Mouse (Mus musculus) liver, embryonic 12.5 days (tissue): Measurements from ENCODE around the gene Ttc28. TPM values are rescaled to one million over a fixed set of nuclear protein-coding genes. Genes with fewer than 3 reads are reported as not detected.

Experiments
- ATAC-seq: fragments of 200-750 bp; cut with Nextera tagmentation; 2 replicates; pipeline ENCODE4 v1.8.0; 2017; ENCODE audit warnings: moderate number of reproducible peaks, mild to moderate bottlenecking, moderate library complexity
- H3K27ac ChIP-seq: fragments of 300-500 bp; sonication (generic); 2 replicates; pipeline ENCODE4 v1.5.1; 2016; ENCODE audit warnings: mild to moderate bottlenecking
- H3K27me3 ChIP-seq: fragments of 300-500 bp; sonication (generic); replicated peaks from 2 replicates; pipeline ENCODE4 v1.6.1; 2016; ENCODE audit warnings: mild to moderate bottlenecking, moderate library complexity
- H3K36me3 ChIP-seq: fragments of 300-500 bp; sonication (generic); 2 replicates; pipeline ENCODE4 v1.6.1; 2016; ENCODE audit warnings: mild to moderate bottlenecking, moderate library complexity
- H3K4me1 ChIP-seq: fragments of 300-500 bp; sonication (generic); 2 replicates; pipeline ENCODE4 v1.6.1; 2016
- H3K4me2 ChIP-seq: fragments of 300-500 bp; sonication (generic); 2 replicates; pipeline ENCODE4 v1.6.1; 2016; ENCODE audit warnings: mild to moderate bottlenecking, moderate library complexity
- H3K4me3 ChIP-seq: fragments of 300-500 bp; sonication (generic); 2 replicates; pipeline ENCODE4 v1.5.1; 2016; ENCODE audit warnings: mild to moderate bottlenecking, moderate library complexity
- H3K9ac ChIP-seq: fragments of 300-500 bp; sonication (generic); 2 replicates; pipeline ENCODE4 v1.6.1; 2016; ENCODE audit warnings: mild to moderate bottlenecking, moderate library complexity
- H3K9me3 ChIP-seq: fragments of 300-500 bp; sonication (generic); replicated peaks from 2 replicates; pipeline ENCODE4 v1.6.1; 2016; ENCODE audit warnings: mild to moderate bottlenecking, moderate library complexity
- WGBS: fragments of 180-500 bp; shearing (Covaris S2); methylation state at CpG from one replicate; pipeline ENCODE4 v1.1.7; 2016; ENCODE audit not compliant: insufficient replicate concordance; 5-methylcytosine and 5-hydroxymethylcytosine counted together
- polyA plus RNA-seq: library from polyadenylated mRNA; unstranded; fragments of >200 nt; fragmentation: Nextera tagmentation; extraction: Ambion mirVana; gene quantifications from 2 replicates; pipeline ENCODE4 v1.2.1, GENCODE M21; 2016

The Ttc28 gene
- polyA plus RNA-seq, 1 experiment from 2014 or later: 1.8 TPM

DNA sequence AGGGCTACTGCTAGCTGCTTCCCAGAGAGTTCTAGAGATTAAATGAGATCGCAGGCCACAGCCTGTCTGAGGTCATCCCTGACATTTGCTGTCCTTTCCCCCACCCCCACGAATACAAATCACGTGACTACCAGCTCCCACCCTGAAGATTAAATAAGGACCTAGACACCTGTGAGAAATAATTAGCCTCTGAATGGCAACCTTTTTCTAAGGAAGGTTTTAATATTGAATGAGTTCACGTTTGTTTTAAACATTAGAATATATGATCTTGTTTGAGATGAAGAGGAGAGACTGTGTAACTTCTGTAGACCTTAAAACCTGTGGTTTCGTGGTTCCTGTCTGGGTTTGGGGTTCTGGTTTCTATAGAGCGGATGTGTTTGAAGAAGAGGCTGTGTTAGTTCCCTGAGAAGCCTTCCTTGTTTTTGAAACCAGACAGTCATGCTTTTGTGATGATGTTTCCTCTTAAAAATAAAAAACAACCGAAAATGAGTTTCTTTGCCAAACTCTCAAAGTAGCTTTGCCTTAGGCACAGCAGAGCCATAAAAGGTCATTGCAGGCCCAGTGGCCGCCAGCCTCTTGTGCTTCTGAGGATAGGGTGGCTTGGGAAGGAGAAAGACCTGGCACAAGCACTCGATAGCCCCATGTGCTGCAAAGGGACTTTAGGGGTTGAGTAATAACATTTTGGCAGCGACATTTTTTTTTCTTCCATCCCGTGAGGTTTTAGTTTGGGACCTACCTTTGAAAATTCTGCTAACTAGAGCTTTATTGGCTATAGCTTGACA, 179.7 kb downstream of the Ttc28 start:
- WGBS: 31% methylated on average over 11 of the region's 11 CpGs
- no peaks in the 10 kb centered on the region for H3K36me3 ChIP-seq
- no peak overlapping the region for H3K4me3 ChIP-seq
- no peak overlapping the region for H3K9ac ChIP-seq
- H3K4me2 ChIP-seq: no peak overlapping the region
- no peaks in the 10 kb centered on the region for H3K9me3 ChIP-seq
- no peak overlapping the region for H3K27ac ChIP-seq
- no peaks in the 10 kb centered on the region; the same call in 1 of the 2 replicates for H3K27me3 ChIP-seq
- ATAC-seq: no peak
- peaks cover 9% of the 10 kb centered on the region for H3K4me1 ChIP-seq

DNA sequence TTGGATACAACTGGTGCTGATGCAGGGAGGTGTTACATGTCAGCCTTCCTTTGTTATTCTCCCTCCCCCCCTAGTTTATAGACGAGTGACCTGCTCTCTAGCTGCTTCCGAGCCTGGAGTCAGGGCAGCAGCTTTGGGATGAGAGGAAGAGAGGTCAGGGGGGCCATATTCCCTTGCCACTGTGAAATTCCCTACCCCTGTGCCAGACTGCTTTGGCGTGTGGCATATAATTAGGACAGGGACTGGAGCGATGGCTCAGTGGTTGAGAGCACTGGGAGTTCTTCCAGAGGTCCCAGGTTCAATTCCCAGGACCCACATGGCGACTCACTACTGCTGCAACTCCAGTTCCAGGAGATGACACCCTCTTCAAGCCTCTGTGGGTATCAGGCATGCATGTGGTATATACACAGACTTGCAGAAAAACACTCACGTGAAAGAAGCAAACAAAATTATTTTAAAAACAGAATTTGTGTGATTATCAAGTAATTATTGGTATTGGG, 180.7 kb downstream of the Ttc28 start:
- Histone ChIP-seq H3K9me3 (no peaks in the 10 kb centered on the region), H3K4me3 (no peak overlapping the region), H3K27me3 (no peaks in the 10 kb centered on the region; the same call in 1 of the 2 replicates), H3K36me3 (no peaks in the 10 kb centered on the region), H3K4me1 (peaks cover 9% of the 10 kb centered on the region), H3K27ac (no peak overlapping the region), H3K9ac (no peak overlapping the region), H3K4me2 (no peak overlapping the region)
- WGBS: 64% methylated on average over 6 of the region's 6 CpGs
- no peak for ATAC-seq

DNA sequence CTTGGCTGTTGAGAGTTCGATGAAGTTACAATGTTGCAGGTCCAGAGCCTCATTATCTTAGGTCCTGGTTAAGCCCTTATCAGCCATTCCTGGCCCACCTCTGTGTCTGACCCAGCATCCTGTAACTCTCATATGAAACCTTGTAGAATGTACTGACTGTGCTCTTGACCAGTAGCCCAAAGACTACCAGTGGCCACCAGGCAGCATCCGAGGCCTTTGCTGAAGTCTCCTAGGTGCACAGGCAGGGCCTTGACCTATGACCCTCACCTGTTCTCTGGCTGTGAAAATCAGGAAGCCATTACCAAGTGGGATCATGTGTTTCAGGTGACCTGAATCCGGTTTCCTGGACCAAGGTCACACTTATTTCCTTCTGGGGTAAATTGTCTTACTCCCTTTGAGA, 183.6 kb downstream of the Ttc28 start:
- H3K4me2 ChIP-seq: no peak overlapping the region
- WGBS: 60% methylated on average over 3 of the region's 3 CpGs

DNA sequence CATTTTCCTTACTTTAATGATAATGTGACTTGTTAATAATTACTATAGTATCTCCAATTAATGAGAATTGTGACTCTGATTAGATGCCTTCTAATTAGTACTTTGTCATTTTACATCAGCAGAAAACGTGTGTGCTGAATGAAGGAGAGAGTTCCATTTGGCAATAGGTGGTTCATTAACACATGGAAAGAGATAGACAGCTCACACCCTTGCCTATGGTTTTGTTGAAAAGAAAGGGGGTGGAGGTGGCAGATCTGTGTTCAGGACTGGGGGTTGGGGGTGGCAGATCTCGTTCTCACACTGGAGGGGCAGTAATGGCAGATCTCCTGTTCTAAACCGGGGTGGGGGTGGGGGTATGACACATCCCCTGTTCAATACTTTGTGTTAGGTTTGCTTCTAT, 184.4 kb downstream of the Ttc28 start:
- Histone ChIP-seq H3K27ac (no peak overlapping the region), H3K36me3 (no peaks in the 10 kb centered on the region), H3K4me1 (peaks cover 2% of the 10 kb centered on the region; the same call in 1 of the 2 replicates), H3K4me3 (no peak overlapping the region), H3K9me3 (no peaks in the 10 kb centered on the region), H3K4me2 (no peak overlapping the region), H3K27me3 (no peaks in the 10 kb centered on the region), H3K9ac (no peak overlapping the region)
- WGBS: 51% methylated on average over 3 of the region's 3 CpGs
- no peak for ATAC-seq

More for the DNA sequence above, 183.6 kb downstream of the Ttc28 start:
- H3K4me1 ChIP-seq: peaks cover 9% of the 10 kb centered on the region
- no peaks in the 10 kb centered on the region; the same call in 1 of the 2 replicates for H3K27me3 ChIP-seq
- no peaks in the 10 kb centered on the region for H3K9me3 ChIP-seq
- H3K36me3 ChIP-seq: no peaks in the 10 kb centered on the region
- H3K27ac ChIP-seq: no peak overlapping the region
- H3K9ac ChIP-seq: no peak overlapping the region
- no peak overlapping the region for H3K4me3 ChIP-seq
- no peak for ATAC-seq

DNA sequence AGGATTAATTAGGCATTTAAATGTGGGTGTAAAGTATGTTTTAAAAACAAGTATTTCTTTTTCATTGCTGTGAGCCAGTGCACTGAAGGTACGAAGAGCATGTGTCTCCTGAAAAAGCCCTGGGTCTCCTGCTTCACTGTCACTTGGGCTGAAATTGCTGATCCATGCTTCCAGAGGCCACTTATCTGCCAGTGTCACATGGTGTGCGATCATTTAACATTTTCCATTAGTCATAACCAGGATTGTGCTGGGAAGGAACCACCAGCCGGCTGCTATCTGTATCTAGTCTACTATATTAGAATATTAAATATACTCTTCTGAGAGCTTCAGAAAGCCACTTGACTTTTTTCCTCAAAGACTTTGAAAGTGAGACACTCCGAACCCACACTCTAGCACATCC, 186.2 kb downstream of the Ttc28 start:
- H3K4me1 ChIP-seq: no peaks in the 10 kb centered on the region
- H3K27me3 ChIP-seq: no peaks in the 10 kb centered on the region
- no peaks in the 10 kb centered on the region for H3K36me3 ChIP-seq
- H3K4me3 ChIP-seq: no peak overlapping the region
- no peaks in the 10 kb centered on the region for H3K9me3 ChIP-seq
- H3K27ac ChIP-seq: no peak overlapping the region
- no peak overlapping the region for H3K9ac ChIP-seq
- ATAC-seq: no peak
- 49% methylated on average over 4 of the region's 4 CpGs for WGBS
- H3K4me2 ChIP-seq: no peak overlapping the region

DNA sequence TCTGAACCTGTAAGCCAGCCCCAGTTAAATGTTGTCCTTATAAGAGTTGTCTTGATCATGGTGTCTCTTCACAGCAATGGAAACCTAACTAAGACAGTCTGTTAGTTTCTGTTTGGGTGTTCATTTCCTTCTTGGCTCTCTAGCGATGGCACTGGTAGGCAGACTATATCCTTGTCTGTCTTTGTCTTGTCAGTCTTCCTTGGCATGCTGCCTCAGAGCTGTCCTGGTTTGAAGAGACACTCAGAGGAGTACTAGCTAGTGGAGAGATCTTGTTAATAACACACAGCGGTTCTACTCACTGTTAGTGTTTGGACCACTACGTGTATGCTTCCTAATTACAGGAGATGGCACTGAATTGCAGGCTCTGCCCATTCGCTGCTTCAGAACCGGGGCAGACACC, 189.9 kb downstream of the Ttc28 start:
- no peak for ATAC-seq
- H3K4me1 ChIP-seq: peaks cover 6% of the 10 kb centered on the region; the same call in 1 of the 2 replicates
- 79% methylated on average over 5 of the region's 5 CpGs for WGBS

DNA sequence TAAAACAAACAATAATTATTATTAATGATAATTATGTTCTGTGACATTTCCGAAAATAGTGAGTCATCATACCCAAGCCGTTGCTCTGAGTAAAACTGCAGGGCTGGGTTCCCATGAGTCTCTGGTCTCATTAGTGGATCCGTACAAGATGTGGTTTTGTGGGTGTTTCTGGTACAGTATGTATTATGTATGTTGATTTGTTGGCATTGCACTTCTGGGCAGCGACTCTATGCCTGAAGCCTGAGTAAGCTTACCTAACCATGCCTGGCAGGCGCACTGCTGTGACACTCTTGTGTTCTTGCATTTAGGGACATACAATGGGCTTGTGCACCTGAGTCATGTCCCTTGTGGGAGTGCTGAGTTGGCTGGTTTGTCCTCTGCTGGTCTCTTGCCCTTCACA, 190.3 kb downstream of the Ttc28 start:
- Histone ChIP-seq H3K27ac (no peak overlapping the region), H3K36me3 (no peaks in the 10 kb centered on the region), H3K4me2 (no peak overlapping the region), H3K4me1 (peaks cover 6% of the 10 kb centered on the region; the same call in 1 of the 2 replicates), H3K4me3 (no peak overlapping the region), H3K9me3 (no peaks in the 10 kb centered on the region), H3K9ac (no peak overlapping the region), H3K27me3 (no peaks in the 10 kb centered on the region)
- no peak for ATAC-seq
- 72% methylated on average over 5 of the region's 5 CpGs for WGBS

More for the DNA sequence above, 189.9 kb downstream of the Ttc28 start:
- Histone ChIP-seq H3K27me3 (no peaks in the 10 kb centered on the region), H3K36me3 (no peaks in the 10 kb centered on the region), H3K27ac (no peak overlapping the region), H3K4me3 (no peak overlapping the region), H3K9me3 (no peaks in the 10 kb centered on the region), H3K4me2 (no peak overlapping the region), H3K9ac (no peak overlapping the region)

DNA sequence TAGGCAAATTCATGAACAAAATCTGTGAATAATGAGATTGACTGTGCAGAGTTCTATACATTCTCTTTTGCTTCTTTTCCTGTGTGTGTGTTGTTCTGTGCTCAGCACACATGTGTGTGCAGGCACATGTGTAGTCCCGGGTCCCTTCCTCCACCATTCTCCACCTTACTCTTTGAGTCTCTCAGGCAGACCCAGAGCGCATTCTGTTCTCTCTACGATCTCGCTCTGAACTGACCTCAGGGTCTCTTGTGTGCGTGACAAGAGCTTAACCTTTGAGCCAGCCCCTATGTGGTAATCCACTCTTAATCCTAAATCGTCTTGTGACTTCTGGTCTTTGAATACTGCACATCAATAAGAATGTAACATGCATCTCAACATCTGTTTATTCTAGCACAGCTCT, 190.8 kb downstream of the Ttc28 start:
- Histone ChIP-seq H3K4me3 (no peak overlapping the region), H3K27ac (no peak overlapping the region), H3K4me2 (no peak overlapping the region), H3K4me1 (peaks cover 6% of the 10 kb centered on the region; the same call in 1 of the 2 replicates), H3K9ac (no peak overlapping the region), H3K9me3 (no peaks in the 10 kb centered on the region), H3K27me3 (no peaks in the 10 kb centered on the region), H3K36me3 (no peaks in the 10 kb centered on the region)
- 61% methylated on average over 6 of the region's 6 CpGs for WGBS
- ATAC-seq: no peak

DNA sequence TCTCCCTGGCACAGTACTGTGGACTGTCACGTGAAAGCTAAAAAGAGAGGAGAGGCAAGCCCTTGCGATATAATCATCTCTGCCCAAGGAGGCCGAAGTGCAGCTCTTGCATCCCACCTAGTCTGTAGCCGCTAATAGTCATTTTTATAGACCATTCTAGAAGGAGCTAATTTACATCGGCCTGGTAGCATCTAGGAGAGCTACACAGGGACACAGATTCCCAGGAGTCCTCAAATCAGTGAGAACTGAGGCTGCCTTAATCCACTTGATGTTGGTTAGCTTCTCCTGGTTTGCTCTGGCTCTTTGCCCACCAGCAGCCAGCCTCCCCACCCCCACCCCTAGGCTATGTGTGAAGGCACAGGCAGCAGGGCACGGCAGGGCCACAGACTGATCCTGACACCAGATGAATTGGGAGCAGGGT, 193.7 kb downstream of the Ttc28 start:
- Histone ChIP-seq H3K27ac (no peak overlapping the region), H3K4me3 (no peak overlapping the region), H3K27me3 (no peaks in the 10 kb centered on the region), H3K9me3 (no peaks in the 10 kb centered on the region), H3K4me2 (no peak overlapping the region), H3K9ac (no peak overlapping the region), H3K4me1 (peaks cover 6% of the 10 kb centered on the region; the same call in 1 of the 2 replicates), H3K36me3 (no peaks in the 10 kb centered on the region)
- no peak for ATAC-seq
- 59% methylated on average over 6 of the region's 6 CpGs for WGBS

DNA sequence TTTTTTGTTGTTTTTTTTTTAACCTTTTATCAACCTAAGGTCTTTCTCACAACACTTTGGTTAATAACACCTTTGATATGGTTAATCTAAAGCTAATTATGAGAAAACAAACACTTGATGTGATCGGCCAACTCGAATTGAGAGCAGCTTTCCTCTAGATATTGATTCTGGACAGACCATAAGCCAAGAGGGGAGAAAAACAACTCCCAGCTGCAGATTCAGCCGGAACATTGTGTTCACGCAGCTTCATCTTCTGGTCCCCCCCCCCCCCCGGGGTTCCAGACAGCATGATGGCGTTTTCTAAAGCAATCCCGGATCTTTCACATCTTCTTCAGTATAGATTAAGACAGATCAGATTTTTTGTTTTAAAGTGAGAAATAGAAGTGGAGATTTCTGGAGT, 194.4 kb downstream of the Ttc28 start:
- no peak overlapping the region for H3K9ac ChIP-seq
- ATAC-seq: no peak
- H3K4me3 ChIP-seq: no peak overlapping the region
- H3K4me2 ChIP-seq: no peak overlapping the region
- H3K27ac ChIP-seq: no peak overlapping the region
- no peaks in the 10 kb centered on the region for H3K9me3 ChIP-seq
- no peaks in the 10 kb centered on the region for H3K27me3 ChIP-seq
- 59% methylated on average over 7 of the region's 7 CpGs for WGBS
- H3K36me3 ChIP-seq: no peaks in the 10 kb centered on the region
- peaks cover 6% of the 10 kb centered on the region; the same call in 1 of the 2 replicates for H3K4me1 ChIP-seq

DNA sequence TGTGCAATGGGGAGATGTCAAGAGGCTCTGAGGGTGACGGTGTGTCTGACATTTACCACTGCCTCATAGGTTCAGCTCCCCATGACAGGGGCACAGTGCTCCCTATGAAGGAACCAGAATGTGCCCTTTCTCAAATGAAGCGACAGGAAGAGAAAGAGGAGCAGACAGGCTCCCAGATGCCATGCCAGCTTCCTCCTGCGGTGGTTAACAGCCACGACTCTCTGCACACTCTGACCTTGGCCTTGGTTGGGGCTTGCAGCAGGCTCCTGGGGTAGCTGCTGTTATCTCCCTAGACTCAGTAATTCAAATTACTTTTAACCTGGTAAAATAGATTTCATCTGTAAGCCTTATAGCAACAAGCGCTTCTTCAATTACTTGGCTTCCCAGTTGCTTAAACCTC, 196.2 kb downstream of the Ttc28 start:
- no peaks in the 10 kb centered on the region for H3K36me3 ChIP-seq
- H3K4me3 ChIP-seq: no peak overlapping the region
- no peak for ATAC-seq
- no peak overlapping the region for H3K9ac ChIP-seq
- H3K27ac ChIP-seq: no peak overlapping the region
- H3K9me3 ChIP-seq: no peaks in the 10 kb centered on the region
- no peaks in the 10 kb centered on the region for H3K27me3 ChIP-seq
- 52% methylated on average over 5 of the region's 5 CpGs for WGBS
- H3K4me2 ChIP-seq: no peak overlapping the region
- peaks cover 6% of the 10 kb centered on the region; the same call in 1 of the 2 replicates for H3K4me1 ChIP-seq

DNA sequence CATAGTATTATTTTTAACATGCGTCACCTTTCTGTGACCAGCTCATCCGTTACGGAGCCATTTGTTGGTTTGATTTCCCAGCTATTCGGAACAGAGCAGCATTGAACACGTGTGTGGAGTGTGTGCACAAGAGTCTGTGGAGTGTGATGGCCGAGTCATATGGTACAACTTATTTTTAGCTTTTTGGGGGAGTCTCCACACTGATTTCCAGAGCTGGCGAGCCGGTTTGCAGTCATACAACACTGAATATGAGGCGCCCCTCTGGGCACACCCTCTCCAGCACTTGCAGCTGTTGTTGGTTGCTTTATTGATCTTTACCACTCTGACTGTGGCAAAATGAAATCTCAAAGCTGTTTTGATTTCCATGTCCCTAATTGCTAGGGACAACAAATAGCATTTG, 197.7 kb downstream of the Ttc28 start:
- ATAC-seq: no peak
- H3K9ac ChIP-seq: no peak overlapping the region
- no peaks in the 10 kb centered on the region for H3K27me3 ChIP-seq

More for the DNA sequence above, 197.7 kb downstream of the Ttc28 start:
- Histone ChIP-seq H3K9me3 (no peaks in the 10 kb centered on the region), H3K4me2 (no peak overlapping the region), H3K27ac (no peak overlapping the region), H3K4me3 (no peak overlapping the region), H3K4me1 (peaks cover 6% of the 10 kb centered on the region; the same call in 1 of the 2 replicates), H3K36me3 (no peaks in the 10 kb centered on the region)
- 79% methylated on average over 9 of the region's 9 CpGs for WGBS
